Mouse (Mus musculus) midbrain, embryonic 10.5 days (tissue): Measurements from ENCODE around the gene Gm45711. TPM values are rescaled to one million over a fixed set of nuclear protein-coding genes. Genes with fewer than 3 reads are reported as not detected.

Source experiments
- polyA plus RNA-seq: library from polyadenylated mRNA; unstranded; fragments of >200 nt; fragmentation: Nextera tagmentation; extraction: Ambion mirVana; gene quantifications from 2 replicates; pipeline ENCODE4 v1.2.1, GENCODE M21; 2016

Gene Gm45711
- polyA plus RNA-seq, 1 experiment from 2014 or later, result not detected

Other genes with a start within 250 kb of the Gm45711 start
- gene Cdh5, start 208.5 kb downstream of the Gm45711 start, polyA plus RNA-seq, result 12.2 and 13.9 TPM in 2 replicates
- 0.20 and 0.56 TPM in 2 replicates for gene Bean1, start 139.6 kb downstream of the Gm45711 start, polyA plus RNA-seq
- 29.3 and 30.3 TPM in 2 replicates for gene Tk2, start 61.5 kb downstream of the Gm45711 start, polyA plus RNA-seq
- 44.1 and 45.6 TPM in 2 replicates for gene Cklf, start 59.2 kb downstream of the Gm45711 start, polyA plus RNA-seq
- not detected in 2 replicates for gene Cmtm2a, start 16.9 kb downstream of the Gm45711 start, polyA plus RNA-seq
- gene Cmtm1, start 64 bp upstream of the Gm45711 start, polyA plus RNA-seq, result not detected in 2 replicates
- not detected in 2 replicates for gene Gm11020, start 11.5 kb upstream of the Gm45711 start, polyA plus RNA-seq
- gene Cmtm2b, start 12.1 kb upstream of the Gm45711 start, polyA plus RNA-seq, result not detected in 2 replicates
- gene Cmtm3, start 29.3 kb upstream of the Gm45711 start, polyA plus RNA-seq, result 72.8 and 79.1 TPM in 2 replicates
- gene Cmtm4, start 85.7 kb upstream of the Gm45711 start, polyA plus RNA-seq, result 1.7 and 1.8 TPM in 2 replicates
- gene Dync1li2, start 133.0 kb upstream of the Gm45711 start, polyA plus RNA-seq, result 80.1 and 96.1 TPM in 2 replicates
- gene Terb1, start 199.8 kb upstream of the Gm45711 start, polyA plus RNA-seq, result 0.16 and 0.22 TPM in 2 replicates
- 134 and 139 TPM in 2 replicates for gene Nae1, start 224.6 kb upstream of the Gm45711 start, polyA plus RNA-seq
- 0.86 and 1.2 TPM in 2 replicates for gene Car7, start 224.6 kb upstream of the Gm45711 start, polyA plus RNA-seq